Mouse (Mus musculus): ENCODE measurements around the gene Itpr2. TPM values are rescaled to one million over a fixed set of nuclear protein-coding genes. Genes with fewer than 3 reads are reported as not detected.

The Itpr2 gene
- polyA plus RNA-seq, 1 experiment from 2014 or later = 14.4 TPM

- ATAC-seq (ENCODE audit: low read depth) = no peak
- no peak overlapping the region for H3K9ac ChIP-seq (ENCODE audit: low read length)
- H3K9me3 ChIP-seq (ENCODE audit: control insufficient read depth, low read length) = 0 out of 2 replicates have a peak, but pooled peaks cover 2% of the 10 kb centered on the region
- no peak overlapping the region for H3K4me2 ChIP-seq (ENCODE audit: low read depth, low read length)
- no peaks in the 10 kb centered on the region; the same call in 1 of the 2 replicates for H3K36me3 ChIP-seq (ENCODE audit: control insufficient read depth, insufficient read depth, low read length)
- H3K4me1 ChIP-seq (replicated peaks; ENCODE audit: control insufficient read depth, insufficient read depth, low read length) = no peaks in the 10 kb centered on the region
- H3K4me3 ChIP-seq (ENCODE audit: low read length) = no peak overlapping the region
- WGBS = 84% methylated on average over 4 of the region's 4 CpGs
- no peak overlapping the region for H3K27ac ChIP-seq (ENCODE audit: low read length)
- H3K27me3 ChIP-seq (ENCODE audit: control insufficient read depth, insufficient read depth, low read depth, low read length) = no peaks in the 10 kb centered on the region
Observed at GRCm38 (mm10) chr6:146140966-146141585, 360.9 kb downstream of the Itpr2 start.

DNA sequence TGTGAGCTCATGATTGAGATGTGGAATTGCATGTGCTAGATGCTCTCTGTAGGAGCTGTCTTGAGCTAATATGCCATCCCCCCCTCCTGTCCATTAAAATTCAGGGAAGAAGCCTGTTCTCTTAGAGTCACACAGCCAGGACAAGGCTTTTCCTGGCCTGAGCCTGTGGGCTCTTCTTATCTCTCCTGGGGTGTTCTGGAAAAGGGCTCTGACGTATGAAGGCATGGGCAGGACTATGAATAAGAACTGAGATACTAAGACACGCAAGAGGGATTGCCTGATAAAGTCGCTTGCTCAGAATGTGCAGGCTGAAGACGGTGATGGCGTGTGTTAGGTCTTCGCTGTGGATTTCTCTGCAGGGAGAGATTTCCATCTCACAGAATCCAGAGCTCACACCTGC, 361.9 kb downstream of the Itpr2 start:
- Histone ChIP-seq H3K27ac (ENCODE audit: low read length) (no peak overlapping the region), H3K9ac (ENCODE audit: low read length) (no peak overlapping the region), H3K4me2 (ENCODE audit: low read depth, low read length) (no peak overlapping the region), H3K36me3 (ENCODE audit: control insufficient read depth, insufficient read depth, low read length) (no peaks in the 10 kb centered on the region; the same call in 1 of the 2 replicates), H3K4me1 (replicated peaks; ENCODE audit: control insufficient read depth, insufficient read depth, low read length) (no peaks in the 10 kb centered on the region), H3K4me3 (ENCODE audit: low read length) (no peak overlapping the region), H3K27me3 (ENCODE audit: control insufficient read depth, insufficient read depth, low read depth, low read length) (no peaks in the 10 kb centered on the region), H3K9me3 (ENCODE audit: control insufficient read depth, low read length) (no peaks in the 10 kb centered on the region)
- WGBS = 80% methylated on average over 6 of the region's 6 CpGs
- no peak for ATAC-seq (ENCODE audit: low read depth)

DNA sequence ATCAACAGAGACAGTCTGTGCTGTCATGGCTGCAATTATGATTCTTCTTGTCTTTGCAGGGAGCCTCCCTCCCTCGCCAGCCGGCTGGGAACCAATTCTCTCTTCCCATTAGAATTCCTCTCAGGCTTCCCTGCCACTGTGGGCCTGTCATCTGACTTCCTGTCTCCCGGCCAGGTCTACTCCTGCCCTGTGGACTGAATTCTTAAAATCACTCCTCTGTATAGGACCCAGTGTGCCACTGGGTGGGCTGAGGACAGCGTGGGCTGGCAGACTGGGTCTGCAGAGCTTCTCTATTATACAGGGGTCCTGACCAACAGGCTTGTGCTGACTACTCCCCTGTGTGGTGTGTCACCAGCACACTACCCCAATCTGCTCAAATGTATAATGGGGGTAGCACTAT, 365.4 kb downstream of the Itpr2 start:
- Histone ChIP-seq H3K4me1 (replicated peaks; ENCODE audit: control insufficient read depth, insufficient read depth, low read length) (no peaks in the 10 kb centered on the region), H3K27me3 (ENCODE audit: control insufficient read depth, insufficient read depth, low read depth, low read length) (no peaks in the 10 kb centered on the region), H3K4me2 (ENCODE audit: low read depth, low read length) (no peak overlapping the region), H3K9ac (ENCODE audit: low read length) (no peak overlapping the region), H3K27ac (ENCODE audit: low read length) (no peak overlapping the region), H3K9me3 (ENCODE audit: control insufficient read depth, low read length) (no peaks in the 10 kb centered on the region), H3K36me3 (ENCODE audit: control insufficient read depth, insufficient read depth, low read length) (no peaks in the 10 kb centered on the region), H3K4me3 (ENCODE audit: low read length) (no peak overlapping the region)
- no peak for ATAC-seq (ENCODE audit: low read depth)
- WGBS = 54% methylated on average over 4 of the region's 4 CpGs

GRCm38 (mm10) chr6:146136244-146136643, 365.8 kb downstream of the Itpr2 start:
- no peak for ATAC-seq (ENCODE audit: low read depth)
- WGBS = 27% methylated on average over 7 of the region's 7 CpGs
- H3K4me3 ChIP-seq (ENCODE audit: low read length) = no peak overlapping the region

GRCm38 (mm10) chr6:146135291-146135690, 366.7 kb downstream of the Itpr2 start:
- ATAC-seq (ENCODE audit: low read depth) = no peak
- Histone ChIP-seq H3K4me3 (ENCODE audit: low read length) (no peak overlapping the region), H3K9ac (ENCODE audit: low read length) (no peak overlapping the region), H3K4me2 (ENCODE audit: low read depth, low read length) (no peak overlapping the region), H3K9me3 (ENCODE audit: control insufficient read depth, low read length) (no peaks in the 10 kb centered on the region), H3K4me1 (replicated peaks; ENCODE audit: control insufficient read depth, insufficient read depth, low read length) (no peaks in the 10 kb centered on the region), H3K27me3 (ENCODE audit: control insufficient read depth, insufficient read depth, low read depth, low read length) (no peaks in the 10 kb centered on the region), H3K27ac (ENCODE audit: low read length) (no peak overlapping the region), H3K36me3 (ENCODE audit: control insufficient read depth, insufficient read depth, low read length) (no peaks in the 10 kb centered on the region)
- WGBS = 71% methylated on average over 8 of the region's 8 CpGs

More at GRCm38 (mm10) chr6:146136244-146136643, 365.8 kb downstream of the Itpr2 start:
- H3K27ac ChIP-seq (ENCODE audit: low read length) = no peak overlapping the region
- H3K9ac ChIP-seq (ENCODE audit: low read length) = no peak overlapping the region
- no peaks in the 10 kb centered on the region for H3K27me3 ChIP-seq (ENCODE audit: control insufficient read depth, insufficient read depth, low read depth, low read length)
- H3K36me3 ChIP-seq (ENCODE audit: control insufficient read depth, insufficient read depth, low read length) = no peaks in the 10 kb centered on the region
- no peak overlapping the region for H3K4me2 ChIP-seq (ENCODE audit: low read depth, low read length)
- H3K9me3 ChIP-seq (ENCODE audit: control insufficient read depth, low read length) = no peaks in the 10 kb centered on the region
- H3K4me1 ChIP-seq (replicated peaks; ENCODE audit: control insufficient read depth, insufficient read depth, low read length) = no peaks in the 10 kb centered on the region

DNA sequence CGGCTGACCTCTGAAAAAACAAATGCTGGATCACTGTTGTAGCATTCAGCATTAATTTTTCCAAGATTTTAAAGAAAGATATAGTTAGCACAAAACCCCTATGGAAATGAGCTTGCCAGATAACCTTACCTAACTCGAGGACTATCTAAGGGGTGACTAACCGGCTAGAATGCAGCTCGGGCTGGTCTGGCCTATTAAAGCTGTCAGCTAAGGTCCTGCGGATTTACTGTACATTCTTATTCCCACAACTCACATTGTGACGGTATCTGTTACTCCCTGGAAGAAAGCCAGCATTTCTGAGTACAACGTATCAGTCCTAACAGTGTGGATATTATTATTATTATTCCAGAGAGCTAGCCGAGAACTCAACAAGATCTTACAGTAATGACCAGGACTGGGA, 368.1 kb downstream of the Itpr2 start:
- no peak overlapping the region for H3K27ac ChIP-seq (ENCODE audit: low read length)
- no peak for ATAC-seq (ENCODE audit: low read depth)

GRCm38 (mm10) chr6:146129066-146129465, 373.0 kb downstream of the Itpr2 start:
- 59% methylated on average over 7 of the region's 7 CpGs for WGBS
- ATAC-seq (ENCODE audit: low read depth) = no peak

More for the DNA sequence above, 368.1 kb downstream of the Itpr2 start:
- WGBS = 52% methylated on average over 8 of the region's 8 CpGs
- Histone ChIP-seq H3K9ac (ENCODE audit: low read length) (no peak overlapping the region), H3K27me3 (ENCODE audit: control insufficient read depth, insufficient read depth, low read depth, low read length) (no peaks in the 10 kb centered on the region), H3K36me3 (ENCODE audit: control insufficient read depth, insufficient read depth, low read length) (no peaks in the 10 kb centered on the region), H3K4me3 (ENCODE audit: low read length) (no peak overlapping the region), H3K4me2 (ENCODE audit: low read depth, low read length) (no peak overlapping the region), H3K4me1 (replicated peaks; ENCODE audit: control insufficient read depth, insufficient read depth, low read length) (no peaks in the 10 kb centered on the region), H3K9me3 (ENCODE audit: control insufficient read depth, low read length) (no peaks in the 10 kb centered on the region)

GRCm38 (mm10) chr6:146126823-146127681, 375.0 kb downstream of the Itpr2 start:
- no peaks in the 10 kb centered on the region for H3K27me3 ChIP-seq (ENCODE audit: control insufficient read depth, insufficient read depth, low read depth, low read length)
- no peaks in the 10 kb centered on the region for H3K9me3 ChIP-seq (ENCODE audit: control insufficient read depth, low read length)
- 78% methylated on average over 12 of the region's 12 CpGs for WGBS
- H3K36me3 ChIP-seq (ENCODE audit: control insufficient read depth, insufficient read depth, low read length) = no peaks in the 10 kb centered on the region
- no peak overlapping the region for H3K27ac ChIP-seq (ENCODE audit: low read length)
- no peaks in the 10 kb centered on the region for H3K4me1 ChIP-seq (replicated peaks; ENCODE audit: control insufficient read depth, insufficient read depth, low read length)
- H3K4me2 ChIP-seq (ENCODE audit: low read depth, low read length) = no peak overlapping the region
- H3K4me3 ChIP-seq (ENCODE audit: low read length) = no peak overlapping the region
- no peak overlapping the region for H3K9ac ChIP-seq (ENCODE audit: low read length)
- ATAC-seq (ENCODE audit: low read depth) = no peak

More at GRCm38 (mm10) chr6:146129066-146129465, 373.0 kb downstream of the Itpr2 start:
- no peaks in the 10 kb centered on the region for H3K27me3 ChIP-seq (ENCODE audit: control insufficient read depth, insufficient read depth, low read depth, low read length)
- H3K4me1 ChIP-seq (replicated peaks; ENCODE audit: control insufficient read depth, insufficient read depth, low read length) = no peaks in the 10 kb centered on the region
- H3K4me2 ChIP-seq (ENCODE audit: low read depth, low read length) = no peak overlapping the region
- H3K9me3 ChIP-seq (ENCODE audit: control insufficient read depth, low read length) = no peaks in the 10 kb centered on the region
- H3K9ac ChIP-seq (ENCODE audit: low read length) = no peak overlapping the region
- no peaks in the 10 kb centered on the region for H3K36me3 ChIP-seq (ENCODE audit: control insufficient read depth, insufficient read depth, low read length)
- H3K4me3 ChIP-seq (ENCODE audit: low read length) = no peak overlapping the region
- no peak overlapping the region for H3K27ac ChIP-seq (ENCODE audit: low read length)

GRCm38 (mm10) chr6:146125621-146126020, 376.4 kb downstream of the Itpr2 start:
- Histone ChIP-seq H3K4me3 (ENCODE audit: low read length) (no peak overlapping the region), H3K9me3 (ENCODE audit: control insufficient read depth, low read length) (no peaks in the 10 kb centered on the region), H3K4me1 (replicated peaks; ENCODE audit: control insufficient read depth, insufficient read depth, low read length) (no peaks in the 10 kb centered on the region), H3K27me3 (ENCODE audit: control insufficient read depth, insufficient read depth, low read depth, low read length) (no peaks in the 10 kb centered on the region), H3K4me2 (ENCODE audit: low read depth, low read length) (no peak overlapping the region), H3K27ac (ENCODE audit: low read length) (no peak overlapping the region), H3K36me3 (ENCODE audit: control insufficient read depth, insufficient read depth, low read length) (no peaks in the 10 kb centered on the region), H3K9ac (ENCODE audit: low read length) (no peak overlapping the region)
- no peak for ATAC-seq (ENCODE audit: low read depth)
- 91% methylated on average over 1 of the region's 1 CpGs for WGBS

Data from lung, embryonic 16.5 days (tissue).